Mouse (Mus musculus) heart, embryonic 12.5 days (tissue): ENCODE measurements around the gene Pilrb1. TPM values are rescaled to one million over a fixed set of nuclear protein-coding genes. Genes with fewer than 3 reads are reported as not detected.
"Not testable (repeated sequence)": the region's sequence is repeated elsewhere in the genome, so short reads cannot be mapped to it uniquely, and the experiment has no call there.

ENCODE experiments used
- ATAC-seq: fragments of 200-750 bp; cut with Nextera tagmentation; 2 replicates; pipeline ENCODE4 v1.8.0; 2017; ENCODE audit warnings: moderate TSS enrichment, moderate library complexity; ENCODE audit not compliant: insufficient number of reproducible peaks, low FRiP score
- H3K27ac ChIP-seq: fragments of 300-500 bp; sonication (generic); 2 replicates; pipeline ENCODE4 v1.5.1; 2016; ENCODE audit warnings: mild to moderate bottlenecking, moderate library complexity; ENCODE audit not compliant: poor library complexity, severe bottlenecking
- H3K27me3 ChIP-seq: fragments of 300-500 bp; sonication (generic); replicated peaks from 2 replicates; pipeline ENCODE4 v1.6.1; 2016; ENCODE audit warnings: mild to moderate bottlenecking, moderate library complexity
- H3K36me3 ChIP-seq: fragments of 300-500 bp; sonication (generic); 2 replicates; pipeline ENCODE4 v1.6.1; 2016; ENCODE audit warnings: mild to moderate bottlenecking, moderate library complexity
- H3K4me1 ChIP-seq: fragments of 300-500 bp; sonication (generic); replicated peaks from 2 replicates; pipeline ENCODE4 v1.6.1; 2016; ENCODE audit warnings: mild to moderate bottlenecking
- H3K4me2 ChIP-seq: fragments of 300-500 bp; sonication (generic); 2 replicates; pipeline ENCODE4 v1.6.1; 2016; ENCODE audit warnings: mild to moderate bottlenecking, moderate library complexity
- H3K4me3 ChIP-seq: fragments of 300-500 bp; sonication (generic); 2 replicates; pipeline ENCODE4 v1.5.1; 2016; ENCODE audit warnings: mild to moderate bottlenecking
- H3K9ac ChIP-seq: fragments of 300-500 bp; sonication (generic); 2 replicates; pipeline ENCODE4 v1.6.1; 2016; ENCODE audit warnings: mild to moderate bottlenecking, moderate library complexity
- H3K9me3 ChIP-seq: fragments of 300-500 bp; sonication (generic); replicated peaks from 2 replicates; pipeline ENCODE4 v1.6.1; 2016; ENCODE audit warnings: mild to moderate bottlenecking, moderate library complexity
- WGBS: fragments of 180-500 bp; shearing (Covaris S2); methylation state at CpG from one replicate; pipeline ENCODE4 v1.1.7; 2016; 5-methylcytosine and 5-hydroxymethylcytosine counted together
- polyA plus RNA-seq: library from polyadenylated mRNA; unstranded; fragments of >200 nt; fragmentation: Nextera tagmentation; extraction: Ambion mirVana; gene quantifications from 2 replicates; pipeline ENCODE4 v1.2.1, GENCODE M21; 2016

Pilrb1 gene
- 0.26 and 0.57 TPM in 2 replicates for polyA plus RNA-seq

- 52% methylated on average over 2 of the region's 2 CpGs for WGBS
- not testable (repeated sequence) for H3K4me1 ChIP-seq, H3K27ac ChIP-seq, H3K36me3 ChIP-seq, H3K9ac ChIP-seq, H3K9me3 ChIP-seq, H3K4me3 ChIP-seq, H3K4me2 ChIP-seq, ATAC-seq, H3K27me3 ChIP-seq
Measured at GRCm38 (mm10) chr5:137857960-137858710, at the start of gene Pilrb1. Pilrb1 (minus strand) TSS chr5:137858106.

- H3K4me1 ChIP-seq = no peaks in the 10 kb centered on the region
- no peak overlapping the region for H3K9ac ChIP-seq
- H3K4me3 ChIP-seq = no peak overlapping the region
- no peak overlapping the region for H3K4me2 ChIP-seq
- no peaks in the 10 kb centered on the region for H3K9me3 ChIP-seq
- ATAC-seq = no peak
- no peaks in the 10 kb centered on the region for H3K36me3 ChIP-seq
- WGBS = 68% methylated on average over 1 of the region's 1 CpGs
- no peak overlapping the region for H3K27ac ChIP-seq
- H3K27me3 ChIP-seq = no peaks in the 10 kb centered on the region
Measured at GRCm38 (mm10) chr5:137897812-137898211, 39.9 kb upstream of the Pilrb1 start.

- H3K4me3 ChIP-seq = no peak overlapping the region
- no peak overlapping the region for H3K9ac ChIP-seq
- no peaks in the 10 kb centered on the region for H3K4me1 ChIP-seq
- H3K36me3 ChIP-seq = no peaks in the 10 kb centered on the region
- H3K9me3 ChIP-seq = no peaks in the 10 kb centered on the region
- H3K27ac ChIP-seq = no peak overlapping the region
- ATAC-seq = no peak
- WGBS = 58% methylated on average over 1 of the region's 1 CpGs
- H3K4me2 ChIP-seq = no peak overlapping the region
- H3K27me3 ChIP-seq = peaks cover 2% of the 10 kb centered on the region; the same call in 1 of the 2 replicates
Measured at GRCm38 (mm10) chr5:137892954-137893353, 35.0 kb upstream of the Pilrb1 start.

- Histone ChIP-seq H3K27me3 (peaks cover 8% of the 10 kb centered on the region; the same call in 1 of the 2 replicates), H3K4me3 (no peak overlapping the region), H3K4me2 (no peak overlapping the region), H3K9ac (no peak overlapping the region), H3K27ac (no peak overlapping the region), H3K9me3 (no peaks in the 10 kb centered on the region), H3K36me3 (no peaks in the 10 kb centered on the region), H3K4me1 (no peaks in the 10 kb centered on the region; the same call in 1 of the 2 replicates)
- ATAC-seq = no peak
- 83% methylated on average over 1 of the region's 1 CpGs for WGBS
Measured at GRCm38 (mm10) chr5:137887666-137888065, 29.8 kb upstream of the Pilrb1 start.

GRCm38 (mm10) chr5:137885894-137886293 is 28.0 kb upstream of the Pilrb1 start:
- WGBS = 12% methylated on average over 2 of the region's 2 CpGs

GRCm38 (mm10) chr5:137883345-137883744 is 25.4 kb upstream of the Pilrb1 start:
- Histone ChIP-seq H3K4me1 (no peaks in the 10 kb centered on the region; the same call in 1 of the 2 replicates), H3K9ac (no peak overlapping the region), H3K4me2 (no peak overlapping the region), H3K9me3 (no peaks in the 10 kb centered on the region), H3K27ac (no peak overlapping the region), H3K27me3 (peaks cover 8% of the 10 kb centered on the region; the same call in 1 of the 2 replicates), H3K4me3 (no peak overlapping the region), H3K36me3 (no peaks in the 10 kb centered on the region)
- WGBS = 70% methylated on average over 3 of the region's 3 CpGs
- ATAC-seq = no peak

More at GRCm38 (mm10) chr5:137885894-137886293, 28.0 kb upstream of the Pilrb1 start:
- H3K9me3 ChIP-seq = no peaks in the 10 kb centered on the region
- H3K4me3 ChIP-seq = no peak overlapping the region
- H3K9ac ChIP-seq = no peak overlapping the region
- no peak overlapping the region for H3K27ac ChIP-seq
- H3K27me3 ChIP-seq = peaks cover 8% of the 10 kb centered on the region; the same call in 1 of the 2 replicates
- H3K4me1 ChIP-seq = no peaks in the 10 kb centered on the region; the same call in 1 of the 2 replicates
- no peak overlapping the region for H3K4me2 ChIP-seq
- no peak for ATAC-seq
- no peaks in the 10 kb centered on the region for H3K36me3 ChIP-seq

- Histone ChIP-seq H3K36me3 (no peaks in the 10 kb centered on the region), H3K9me3 (no peaks in the 10 kb centered on the region), H3K4me1 (no peaks in the 10 kb centered on the region; the same call in 1 of the 2 replicates), H3K27me3 (peaks cover 6% of the 10 kb centered on the region; the same call in 1 of the 2 replicates), H3K4me2 (no peak overlapping the region), H3K4me3 (no peak overlapping the region), H3K9ac (no peak overlapping the region), H3K27ac (no peak overlapping the region)
- 52% methylated on average over 4 of the region's 4 CpGs for WGBS
- no peak for ATAC-seq
Measured at GRCm38 (mm10) chr5:137882922-137883321, 25.0 kb upstream of the Pilrb1 start.

GRCm38 (mm10) chr5:137877860-137878259 is 20.0 kb upstream of the Pilrb1 start:
- Histone ChIP-seq H3K36me3 (no peaks in the 10 kb centered on the region), H3K4me2 (no peak overlapping the region), H3K9ac (no peak overlapping the region), H3K27me3 (no peaks in the 10 kb centered on the region), H3K9me3 (no peaks in the 10 kb centered on the region), H3K4me1 (no peaks in the 10 kb centered on the region), H3K27ac (no peak overlapping the region), H3K4me3 (no peak overlapping the region)
- no peak for ATAC-seq
- WGBS = 44% methylated on average over 2 of the region's 2 CpGs

- H3K27ac ChIP-seq = no peak overlapping the region
- H3K4me3 ChIP-seq = no peak overlapping the region
- H3K9ac ChIP-seq = no peak overlapping the region
- no peaks in the 10 kb centered on the region for H3K36me3 ChIP-seq
- WGBS = 72% methylated on average over 2 of the region's 2 CpGs
- ATAC-seq = no peak
- no peak overlapping the region for H3K4me2 ChIP-seq
- 0 out of 2 replicates have a peak, but pooled peaks cover 2% of the 10 kb centered on the region for H3K4me1 ChIP-seq
- H3K27me3 ChIP-seq = no peaks in the 10 kb centered on the region
- no peaks in the 10 kb centered on the region for H3K9me3 ChIP-seq
Measured at GRCm38 (mm10) chr5:137875054-137875453, 17.1 kb upstream of the Pilrb1 start.

- H3K9me3 ChIP-seq, H3K9ac ChIP-seq, H3K4me1 ChIP-seq, H3K27me3 ChIP-seq, H3K36me3 ChIP-seq, ATAC-seq, H3K4me3 ChIP-seq, H3K4me2 ChIP-seq, H3K27ac ChIP-seq: not testable (repeated sequence)
- 23% methylated on average over 1 of the region's 1 CpGs for WGBS
Measured at GRCm38 (mm10) chr5:137872381-137872702, 14.4 kb upstream of the Pilrb1 start.

GRCm38 (mm10) chr5:137871644-137872380 is 13.9 kb upstream of the Pilrb1 start, which contains the start of gene Pilrb2:
Pilrb2 (minus strand) TSS chr5:137871815.
- WGBS = 44% methylated on average over 3 of the region's 3 CpGs
- not testable (repeated sequence) for H3K9ac ChIP-seq, H3K4me1 ChIP-seq, H3K27ac ChIP-seq, H3K36me3 ChIP-seq, H3K4me3 ChIP-seq, H3K27me3 ChIP-seq, H3K4me2 ChIP-seq, H3K9me3 ChIP-seq
- peak; percentile 55; the same call in 1 of the 2 replicates for ATAC-seq
